Mouse (Mus musculus) kidney, embryonic 14.5 days (tissue): ENCODE measurements at regions not wholly inside any gene's neighbourhood (a gene's known extent, or its start where the extent isn't known, plus 50 kb on each side); places are given as distances from the start of the nearest gene placed in this dataset.

Experiments
- ATAC-seq: fragments of 200-750 bp; cut with Nextera tagmentation; 2 replicates; pipeline ENCODE4 v1.8.0; 2017; ENCODE audit warnings: moderate number of reproducible peaks, mild to moderate bottlenecking, moderate TSS enrichment, moderate library complexity; ENCODE audit not compliant: low FRiP score, low TSS enrichment
- H3K27ac ChIP-seq: fragments of 300-500 bp; sonication (generic); 2 replicates; pipeline ENCODE4 v1.5.1; 2014; ENCODE audit warnings: low read depth, mild to moderate bottlenecking, low read length, moderate library complexity, mixed read lengths
- H3K27me3 ChIP-seq: fragments of 300-500 bp; sonication (generic); 2 replicates; pipeline ENCODE4 v1.6.1; 2014; ENCODE audit warnings: mild to moderate bottlenecking, low read length; ENCODE audit not compliant: control insufficient read depth, insufficient read depth
- H3K36me3 ChIP-seq: fragments of 300-500 bp; sonication (generic); 2 replicates; pipeline ENCODE4 v1.6.1; 2014; ENCODE audit warnings: low read length, mixed read lengths; ENCODE audit not compliant: control insufficient read depth, insufficient read depth
- H3K4me1 ChIP-seq: fragments of 300-500 bp; sonication (generic); 2 replicates; pipeline ENCODE4 v1.6.1; 2014; ENCODE audit warnings: low read length, mixed read lengths; ENCODE audit not compliant: control insufficient read depth, insufficient read depth
- H3K4me2 ChIP-seq: fragments of 300-500 bp; sonication (generic); replicated peaks from 2 replicates; pipeline ENCODE4 v1.6.1; 2014; ENCODE audit warnings: low read depth, mild to moderate bottlenecking, low read length
- H3K4me3 ChIP-seq: fragments of 300-500 bp; sonication (generic); 2 replicates; pipeline ENCODE4 v1.5.1; 2014; ENCODE audit warnings: mild to moderate bottlenecking, low read length
- H3K9ac ChIP-seq: fragments of 300-500 bp; sonication (generic); 2 replicates; pipeline ENCODE4 v1.6.1; 2014; ENCODE audit warnings: low read depth, mild to moderate bottlenecking, low read length, moderate library complexity
- H3K9me3 ChIP-seq: fragments of 300-500 bp; sonication (generic); 2 replicates; pipeline ENCODE4 v1.6.1; 2016; ENCODE audit warnings: low read length; ENCODE audit not compliant: control insufficient read depth
- WGBS: fragments of 180-500 bp; shearing (Covaris S2); extraction: QIAGEN DNeasy Blood & Tissue Kit; methylation state at CpG from one replicate; pipeline ENCODE4 v1.1.7; 2014; 5-methylcytosine and 5-hydroxymethylcytosine counted together

- 84% methylated on average over 7 of the region's 7 CpGs for WGBS
- ATAC-seq = no peak
- Histone ChIP-seq H3K4me2 (no peak overlapping the region), H3K9me3 (no peaks in the 10 kb centered on the region), H3K9ac (no peak overlapping the region), H3K36me3 (no peaks in the 10 kb centered on the region), H3K4me3 (no peak overlapping the region), H3K4me1 (no peaks in the 10 kb centered on the region), H3K27ac (no peak overlapping the region), H3K27me3 (peaks cover 3% of the 10 kb centered on the region; the same call in 1 of the 2 replicates)
Observed at GRCm38 (mm10) chr8:115626396-115627136, 81.0 kb downstream of the Maf start.

GRCm38 (mm10) chr8:115625072-115625471, 82.5 kb downstream of the Maf start:
- WGBS = 86% methylated on average over 1 of the region's 1 CpGs
- no peaks in the 10 kb centered on the region for H3K9me3 ChIP-seq

GRCm38 (mm10) chr8:115618049-115618760, 89.4 kb downstream of the Maf start:
- WGBS = 76% methylated on average over 13 of the region's 13 CpGs
- no peaks in the 10 kb centered on the region for H3K4me1 ChIP-seq
- H3K27me3 ChIP-seq = no peaks in the 10 kb centered on the region
- H3K9me3 ChIP-seq = no peaks in the 10 kb centered on the region
- H3K9ac ChIP-seq = no peak overlapping the region
- ATAC-seq = no peak
- H3K36me3 ChIP-seq = no peaks in the 10 kb centered on the region
- no peak overlapping the region for H3K27ac ChIP-seq
- no peak overlapping the region for H3K4me2 ChIP-seq
- H3K4me3 ChIP-seq = no peak overlapping the region

More at GRCm38 (mm10) chr8:115625072-115625471, 82.5 kb downstream of the Maf start:
- no peak overlapping the region for H3K27ac ChIP-seq
- H3K4me3 ChIP-seq = no peak overlapping the region
- no peaks in the 10 kb centered on the region for H3K4me1 ChIP-seq
- no peak overlapping the region for H3K4me2 ChIP-seq
- H3K27me3 ChIP-seq = no peaks in the 10 kb centered on the region
- H3K9ac ChIP-seq = no peak overlapping the region
- ATAC-seq = no peak
- no peaks in the 10 kb centered on the region for H3K36me3 ChIP-seq

GRCm38 (mm10) chr8:115616871-115617605, 90.6 kb downstream of the Maf start:
- Histone ChIP-seq H3K27me3 (no peaks in the 10 kb centered on the region), H3K27ac (no peak overlapping the region), H3K4me2 (no peak overlapping the region), H3K9ac (no peak overlapping the region), H3K4me1 (no peaks in the 10 kb centered on the region), H3K9me3 (no peaks in the 10 kb centered on the region), H3K36me3 (no peaks in the 10 kb centered on the region), H3K4me3 (no peak overlapping the region)
- WGBS = 90% methylated on average over 9 of the region's 9 CpGs
- no peak for ATAC-seq

- no peaks in the 10 kb centered on the region for H3K27me3 ChIP-seq
- no peaks in the 10 kb centered on the region for H3K9me3 ChIP-seq
- no peaks in the 10 kb centered on the region for H3K36me3 ChIP-seq
- no peak overlapping the region for H3K4me2 ChIP-seq
- H3K4me3 ChIP-seq = no peak overlapping the region
- no peaks in the 10 kb centered on the region for H3K4me1 ChIP-seq
- no peak overlapping the region for H3K9ac ChIP-seq
- no peak for ATAC-seq
- no peak overlapping the region for H3K27ac ChIP-seq
- 65% methylated on average over 5 of the region's 5 CpGs for WGBS
Observed at GRCm38 (mm10) chr8:115613946-115614584, 93.5 kb downstream of the Maf start.

- H3K9ac ChIP-seq = no peak overlapping the region
- H3K27me3 ChIP-seq = no peaks in the 10 kb centered on the region
- no peak overlapping the region for H3K4me3 ChIP-seq
- no peaks in the 10 kb centered on the region for H3K36me3 ChIP-seq
- no peaks in the 10 kb centered on the region for H3K9me3 ChIP-seq
- no peak overlapping the region for H3K27ac ChIP-seq
- ATAC-seq = no peak
- 83% methylated on average over 3 of the region's 3 CpGs for WGBS
- H3K4me2 ChIP-seq = no peak overlapping the region
- no peaks in the 10 kb centered on the region for H3K4me1 ChIP-seq
Observed at GRCm38 (mm10) chr8:115612119-115612518, 95.5 kb downstream of the Maf start.

GRCm38 (mm10) chr8:115599771-115600170, 107.8 kb downstream of the Maf start:
- no peak overlapping the region for H3K4me3 ChIP-seq
- no peaks in the 10 kb centered on the region for H3K36me3 ChIP-seq
- H3K4me1 ChIP-seq = no peaks in the 10 kb centered on the region
- no peak overlapping the region for H3K9ac ChIP-seq
- ATAC-seq = no peak
- H3K9me3 ChIP-seq = no peaks in the 10 kb centered on the region
- no peaks in the 10 kb centered on the region for H3K27me3 ChIP-seq
- WGBS = 84% methylated on average over 6 of the region's 6 CpGs
- H3K27ac ChIP-seq = no peak overlapping the region
- no peak overlapping the region for H3K4me2 ChIP-seq

GRCm38 (mm10) chr8:115597226-115597953, 110.2 kb downstream of the Maf start:
- Histone ChIP-seq H3K4me3 (no peak overlapping the region), H3K36me3 (no peaks in the 10 kb centered on the region), H3K9ac (no peak overlapping the region), H3K4me1 (no peaks in the 10 kb centered on the region), H3K27me3 (no peaks in the 10 kb centered on the region), H3K27ac (no peak overlapping the region), H3K4me2 (no peak overlapping the region), H3K9me3 (no peaks in the 10 kb centered on the region)
- 63% methylated on average over 10 of the region's 10 CpGs for WGBS
- no peak for ATAC-seq
